Mouse (Mus musculus): ENCODE measurements at regions not wholly inside any gene's neighbourhood (a gene's known extent, or its start where the extent isn't known, plus 50 kb on each side); places are given as distances from the start of the nearest gene placed in this dataset.

- H3K9ac ChIP-seq = no peak overlapping the region
- TF ChIP-seq CTCF (IDR thresholded peaks at IDR 0.05; ENCODE audit: low read depth) = no peak
- H3K36me3 ChIP-seq (ENCODE audit: insufficient read depth) = no peaks in the 10 kb centered on the region
- no peak overlapping the region for H3K27ac ChIP-seq (ENCODE audit: low read depth)
- no peaks in the 10 kb centered on the region for H3K4me1 ChIP-seq (ENCODE audit: insufficient read depth)
- WGBS = 78% methylated on average over 3 of the region's 3 CpGs
- H3K4me2 ChIP-seq = no peak overlapping the region
- no peak for ATAC-seq (ENCODE audit: insufficient read depth)
- H3K27me3 ChIP-seq (ENCODE audit: insufficient read depth, low read length) = no peaks in the 10 kb centered on the region
- DNase-seq = no peak
- H3K4me3 ChIP-seq (ENCODE audit: low read depth, low read length) = no peak overlapping the region
- H3K9me3 ChIP-seq (ENCODE audit: low read depth, low read length) = no peaks in the 10 kb centered on the region
Observed at GRCm38 (mm10) chr17:75696729-75697103, 145.0 kb upstream of the Fam98a start.

GRCm38 (mm10) chr17:75696103-75696728, 144.5 kb upstream of the Fam98a start:
- no peak for DNase-seq

GRCm38 (mm10) chr17:75685927-75686326, 134.2 kb upstream of the Fam98a start:
- Histone ChIP-seq H3K4me1 (ENCODE audit: insufficient read depth) (no peaks in the 10 kb centered on the region), H3K27ac (ENCODE audit: low read depth) (no peak overlapping the region), H3K36me3 (ENCODE audit: insufficient read depth) (no peaks in the 10 kb centered on the region), H3K9ac (no peak overlapping the region), H3K27me3 (ENCODE audit: insufficient read depth, low read length) (no peaks in the 10 kb centered on the region), H3K4me3 (ENCODE audit: low read depth, low read length) (no peak overlapping the region), H3K4me2 (no peak overlapping the region), H3K9me3 (ENCODE audit: low read depth, low read length) (no peaks in the 10 kb centered on the region)
- no peak for TF ChIP-seq CTCF (IDR thresholded peaks at IDR 0.05; ENCODE audit: low read depth)
- ATAC-seq (ENCODE audit: insufficient read depth) = peak; percentile 62; the same call in 1 of the 2 replicates
- peak; percentile 29 for DNase-seq

More at GRCm38 (mm10) chr17:75696103-75696728, 144.5 kb upstream of the Fam98a start:
- H3K9ac ChIP-seq = no peak overlapping the region
- no peaks in the 10 kb centered on the region for H3K9me3 ChIP-seq (ENCODE audit: low read depth, low read length)
- WGBS = 66% methylated on average over 5 of the region's 5 CpGs
- H3K4me2 ChIP-seq = no peak overlapping the region
- no peak for ATAC-seq (ENCODE audit: insufficient read depth)
- no peaks in the 10 kb centered on the region for H3K4me1 ChIP-seq (ENCODE audit: insufficient read depth)
- H3K4me3 ChIP-seq (ENCODE audit: low read depth, low read length) = no peak overlapping the region
- H3K27me3 ChIP-seq (ENCODE audit: insufficient read depth, low read length) = no peaks in the 10 kb centered on the region
- H3K27ac ChIP-seq (ENCODE audit: low read depth) = no peak overlapping the region
- H3K36me3 ChIP-seq (ENCODE audit: insufficient read depth) = no peaks in the 10 kb centered on the region
- TF ChIP-seq CTCF (IDR thresholded peaks at IDR 0.05; ENCODE audit: low read depth) = no peak

GRCm38 (mm10) chr17:75646982-75647381, 95.2 kb upstream of the Fam98a start:
- DNase-seq = no peak
- no peak for ATAC-seq (ENCODE audit: insufficient read depth)
- no peak overlapping the region for H3K4me3 ChIP-seq (ENCODE audit: low read depth, low read length)
- H3K27ac ChIP-seq (ENCODE audit: low read depth) = no peak overlapping the region
- H3K27me3 ChIP-seq (ENCODE audit: insufficient read depth, low read length) = no peaks in the 10 kb centered on the region
- no peak overlapping the region for H3K4me2 ChIP-seq
- no peaks in the 10 kb centered on the region for H3K9me3 ChIP-seq (ENCODE audit: low read depth, low read length)
- no peak overlapping the region for H3K9ac ChIP-seq
- no peaks in the 10 kb centered on the region for H3K4me1 ChIP-seq (ENCODE audit: insufficient read depth)
- 84% methylated on average over 11 of the region's 11 CpGs for WGBS
- H3K36me3 ChIP-seq (ENCODE audit: insufficient read depth) = no peaks in the 10 kb centered on the region
- TF ChIP-seq CTCF (IDR thresholded peaks at IDR 0.05; ENCODE audit: low read depth) = no peak

GRCm38 (mm10) chr17:75644698-75645097, 93.0 kb upstream of the Fam98a start:
- Histone ChIP-seq H3K4me2 (no peak overlapping the region), H3K36me3 (ENCODE audit: insufficient read depth) (no peaks in the 10 kb centered on the region), H3K9ac (no peak overlapping the region), H3K9me3 (ENCODE audit: low read depth, low read length) (no peaks in the 10 kb centered on the region), H3K4me1 (ENCODE audit: insufficient read depth) (no peaks in the 10 kb centered on the region), H3K4me3 (ENCODE audit: low read depth, low read length) (no peak overlapping the region), H3K27me3 (ENCODE audit: insufficient read depth, low read length) (no peaks in the 10 kb centered on the region), H3K27ac (ENCODE audit: low read depth) (no peak overlapping the region)
- ATAC-seq (ENCODE audit: insufficient read depth) = no peak
- 78% methylated on average over 5 of the region's 5 CpGs for WGBS
- no peak for TF ChIP-seq CTCF (IDR thresholded peaks at IDR 0.05; ENCODE audit: low read depth)
- no peak for DNase-seq

GRCm38 (mm10) chr17:75642311-75642710, 90.6 kb upstream of the Fam98a start:
- ATAC-seq (ENCODE audit: insufficient read depth) = no peak
- H3K9me3 ChIP-seq (ENCODE audit: low read depth, low read length) = no peaks in the 10 kb centered on the region
- no peak overlapping the region for H3K27ac ChIP-seq (ENCODE audit: low read depth)
- no peak overlapping the region for H3K4me3 ChIP-seq (ENCODE audit: low read depth, low read length)
- WGBS = 58% methylated on average over 3 of the region's 3 CpGs
- no peak overlapping the region for H3K4me2 ChIP-seq
- H3K27me3 ChIP-seq (ENCODE audit: insufficient read depth, low read length) = no peaks in the 10 kb centered on the region
- no peak for TF ChIP-seq CTCF (IDR thresholded peaks at IDR 0.05; ENCODE audit: low read depth)
- no peaks in the 10 kb centered on the region for H3K4me1 ChIP-seq (ENCODE audit: insufficient read depth)
- H3K36me3 ChIP-seq (ENCODE audit: insufficient read depth) = no peaks in the 10 kb centered on the region
- H3K9ac ChIP-seq = no peak overlapping the region
- no peak for DNase-seq

- no peaks in the 10 kb centered on the region for H3K9me3 ChIP-seq (ENCODE audit: low read depth, low read length)
- H3K4me2 ChIP-seq = no peak overlapping the region
- ATAC-seq (ENCODE audit: insufficient read depth) = no peak
- no peak for DNase-seq
- no peak overlapping the region for H3K27ac ChIP-seq (ENCODE audit: low read depth)
- no peaks in the 10 kb centered on the region for H3K4me1 ChIP-seq (ENCODE audit: insufficient read depth)
- no peaks in the 10 kb centered on the region for H3K36me3 ChIP-seq (ENCODE audit: insufficient read depth)
- 38% methylated on average over 6 of the region's 6 CpGs for WGBS
- TF ChIP-seq CTCF (IDR thresholded peaks at IDR 0.05; ENCODE audit: low read depth) = no peak
- H3K27me3 ChIP-seq (ENCODE audit: insufficient read depth, low read length) = no peaks in the 10 kb centered on the region
- H3K9ac ChIP-seq = no peak overlapping the region
- no peak overlapping the region for H3K4me3 ChIP-seq (ENCODE audit: low read depth, low read length)
Observed at GRCm38 (mm10) chr17:75641010-75641498, 89.3 kb upstream of the Fam98a start.

All from lung, embryonic 14.5 days (tissue).